Mouse (Mus musculus) G1E (cell line): ENCODE measurements around the gene Cenpp. TPM values are rescaled to one million over a fixed set of nuclear protein-coding genes. Genes with fewer than 3 reads are reported as not detected.

Experiments used
- ATAC-seq: 2 replicates; pipeline ENCODE4 v1.8.0; 2016; ENCODE audit warnings: mild to moderate bottlenecking; ENCODE audit not compliant: insufficient number of reproducible peaks, poor library complexity, low FRiP score, severe bottlenecking; ENCODE audit errors: extremely low read depth
- DNase-seq: peaks from one replicate; pipeline ENCODE4 v3.0.0; 2012; ENCODE audit warnings: low spot score
- H3K27me3 ChIP-seq: 2 replicates; pipeline ENCODE4 v1.6.1; 2012; ENCODE audit warnings: mild to moderate bottlenecking, low read length, inconsistent platforms; ENCODE audit not compliant: insufficient read depth
- H3K36me3 ChIP-seq: replicated peaks from 2 replicates; pipeline ENCODE3; 2012; ENCODE audit warnings: mild to moderate bottlenecking, inconsistent platforms
- H3K4me1 ChIP-seq: 2 replicates; pipeline ENCODE4 v1.6.1; 2012; ENCODE audit warnings: low read depth, low read length, inconsistent platforms, mixed read lengths; ENCODE audit not compliant: insufficient read depth
- H3K4me3 ChIP-seq: 2 replicates; pipeline ENCODE4 v1.5.1; 2012; ENCODE audit warnings: low read depth, mild to moderate bottlenecking, inconsistent platforms, low read length, moderate library complexity, mixed read lengths
- H3K9me3 ChIP-seq: replicated peaks from 2 replicates; pipeline ENCODE4 v1.6.1; 2012; ENCODE audit warnings: inconsistent platforms
- CTCF ChIP-seq: IDR thresholded peaks from 2 replicates; pipeline ENCODE4 v1.5.1; 2012; ENCODE audit warnings: low read depth, low read length, inconsistent platforms, mixed read lengths
- GATA1 ChIP-seq: IDR thresholded peaks from 2 replicates; pipeline ENCODE4 v1.6.1; 2012; ENCODE audit warnings: borderline replicate concordance, low read length, inconsistent platforms, mixed read lengths
- GATA2 ChIP-seq: IDR thresholded peaks from 2 replicates; pipeline ENCODE4 v1.6.1; 2012; ENCODE audit warnings: low read depth, low read length, inconsistent platforms, borderline replicate concordance
- POLR2AphosphoS5 ChIP-seq: IDR thresholded peaks from 2 replicates; pipeline ENCODE4 v1.6.1; 2012; ENCODE audit warnings: low read depth, low read length, inconsistent platforms; ENCODE audit not compliant: insufficient replicate concordance
- TAL1 ChIP-seq: conservative IDR thresholded peaks from 2 replicates; pipeline ENCODE4 v1.6.1; 2012; ENCODE audit warnings: low read depth, low read length, inconsistent platforms, mixed read lengths
- polyA plus RNA-seq: library from polyadenylated mRNA; stranded (reverse); fragments of >175 nt; gene quantifications from 2 replicates; pipeline ENCODE4 v1.2.3, GENCODE M21; 2012
- total RNA-seq, 2 experiments: library from RNA; stranded (forward) in 1 of 2; stranded (reverse) in 1 of 2; fragments of 200-1000 nt in 1 of 2; fragments of >200 nt in 1 of 2; fragmentation: Nextera tagmentation in 1 of 2; gene quantifications; 2 replicates each; pipeline ENCODE4 v1.2.3; 2014 to 2017

Gene Cenpp
- total and polyA plus RNA-seq, 3 experiments, result 7.7 to 48.5 (median 29.9) TPM

DNA sequence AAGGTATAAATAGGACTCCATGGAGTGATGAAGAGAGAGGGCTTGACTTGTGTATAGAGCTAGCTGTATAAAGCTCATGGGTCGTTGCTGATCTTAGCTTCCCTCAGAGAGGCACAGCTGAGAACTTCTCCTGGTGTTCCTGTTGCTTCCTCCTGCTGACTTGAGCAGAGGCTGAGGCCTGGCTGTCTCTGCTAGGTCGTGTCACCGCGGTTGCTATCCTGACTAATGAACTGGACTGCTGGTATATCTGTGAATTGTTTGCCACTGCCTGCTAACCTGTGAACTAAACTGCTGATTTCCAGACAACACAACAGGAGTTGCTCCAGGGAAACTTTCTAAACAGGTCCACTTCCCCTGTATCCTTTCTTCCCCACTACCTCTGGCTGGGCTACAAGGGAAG is 182.3 kb downstream of the Cenpp start:
- Histone ChIP-seq H3K27me3 (no peaks in the 10 kb centered on the region), H3K4me1 (peaks cover 3% of the 10 kb centered on the region; the same call in 1 of the 2 replicates), H3K9me3 (no peaks in the 10 kb centered on the region), H3K4me3 (no peak overlapping the region), H3K36me3 (peaks cover 66% of the 10 kb centered on the region)
- DNase-seq (no peak), ATAC-seq (no peak)
- no peak for TF ChIP-seq CTCF
- no peak for TF ChIP-seq POLR2AphosphoS5

DNA sequence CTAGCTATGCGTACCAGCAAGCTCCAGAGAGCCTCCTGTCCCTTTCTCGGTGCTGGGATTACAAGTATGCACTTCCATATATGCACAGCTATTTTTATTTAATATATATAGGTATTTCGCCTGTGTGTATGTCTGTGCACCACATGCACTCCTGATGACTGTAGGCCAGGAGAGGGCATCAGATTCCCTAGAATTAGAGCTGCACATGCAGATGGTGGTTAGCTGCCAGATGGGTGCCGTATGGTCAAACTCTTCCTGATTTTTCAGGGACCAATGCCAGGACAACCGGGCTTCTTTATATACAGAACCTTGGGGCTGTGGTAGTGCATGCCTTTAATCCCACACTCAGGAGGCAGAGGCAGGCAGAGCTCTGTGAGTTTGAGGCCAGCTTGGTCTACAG is 183.6 kb downstream of the Cenpp start:
- no peaks in the 10 kb centered on the region for H3K27me3 ChIP-seq
- DNase-seq, result no peak
- no peak for ATAC-seq
- no peaks in the 10 kb centered on the region for H3K9me3 ChIP-seq
- peaks cover 78% of the 10 kb centered on the region for H3K36me3 ChIP-seq
- H3K4me1 ChIP-seq, result peaks cover 3% of the 10 kb centered on the region; the same call in 1 of the 2 replicates
- no peak overlapping the region for H3K4me3 ChIP-seq
- TF ChIP-seq TAL1 (no peak), GATA2 (no peak), GATA1 (no peak)

DNA sequence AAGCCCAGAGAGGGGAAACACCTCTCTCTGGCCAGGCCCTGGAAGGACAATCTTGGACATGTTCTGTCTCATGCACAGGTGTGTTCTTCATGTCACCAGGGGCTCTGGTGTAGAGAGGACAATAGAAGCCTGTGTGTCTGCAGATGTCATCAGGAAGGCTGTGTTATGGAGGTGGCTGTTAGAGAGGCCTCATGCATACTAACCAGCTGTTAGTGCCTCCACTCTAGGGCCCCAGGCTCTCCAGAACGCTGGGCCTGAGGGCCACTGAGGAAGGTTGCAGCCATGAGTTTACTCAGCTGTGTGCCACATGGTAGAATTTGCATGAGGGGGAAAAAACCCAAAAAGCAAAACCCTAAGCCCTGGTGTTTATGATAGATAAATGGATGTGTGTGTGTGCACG is 185.0 kb downstream of the Cenpp start:
- ATAC-seq (no peak), DNase-seq (no peak)
- Histone ChIP-seq H3K9me3 (no peaks in the 10 kb centered on the region), H3K27me3 (no peaks in the 10 kb centered on the region), H3K36me3 (peaks cover 85% of the 10 kb centered on the region), H3K4me1 (peaks cover 3% of the 10 kb centered on the region; the same call in 1 of the 2 replicates), H3K4me3 (no peak overlapping the region)
- TF ChIP-seq GATA2 (no peak), POLR2AphosphoS5 (no peak), GATA1 (no peak), TAL1 (no peak), CTCF (no peak)

DNA sequence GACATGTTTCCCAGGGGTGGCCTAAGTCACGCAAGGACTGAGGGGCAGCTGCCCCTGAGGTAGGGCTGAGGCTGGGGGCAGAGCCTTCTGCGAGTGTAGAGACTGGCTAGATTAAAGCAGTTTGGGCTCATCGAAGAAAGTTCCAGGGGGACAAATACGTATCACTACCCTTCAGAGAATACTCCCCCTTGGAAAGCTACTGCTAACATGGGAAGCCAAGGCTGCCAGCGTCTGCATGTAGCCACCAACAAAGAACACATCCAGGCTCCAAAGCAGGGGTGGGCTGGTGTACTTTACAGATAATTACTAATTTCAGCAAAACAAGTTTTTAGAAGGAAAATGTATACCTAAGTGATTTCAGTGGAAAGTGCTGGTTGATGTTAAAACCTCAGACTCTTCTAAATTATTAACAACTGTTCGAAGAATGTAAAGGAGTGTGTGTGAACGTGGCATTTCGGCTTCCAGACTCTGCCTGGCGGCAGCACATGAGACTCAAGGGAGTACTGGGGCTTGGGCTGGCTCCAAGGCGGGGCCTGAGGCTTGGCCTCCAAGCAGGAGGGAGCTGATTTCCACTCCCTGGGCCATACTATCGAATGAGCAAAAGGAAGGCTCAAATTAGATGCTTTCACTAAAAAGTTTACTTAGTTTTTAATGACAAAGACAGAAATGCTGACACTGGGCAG is 186.1 kb downstream of the Cenpp start:
- ATAC-seq, result no peak
- peaks cover 87% of the 10 kb centered on the region for H3K36me3 ChIP-seq
- no peaks in the 10 kb centered on the region for H3K9me3 ChIP-seq
- H3K27me3 ChIP-seq, result no peaks in the 10 kb centered on the region
- peaks cover 3% of the 10 kb centered on the region; the same call in 1 of the 2 replicates for H3K4me1 ChIP-seq
- no peak for TF ChIP-seq POLR2AphosphoS5
- TF ChIP-seq TAL1, result no peak
- no peak for TF ChIP-seq GATA2
- no peak for TF ChIP-seq CTCF
- no peak for TF ChIP-seq GATA1
- H3K4me3 ChIP-seq, result no peak overlapping the region
- DNase-seq, result no peak

DNA sequence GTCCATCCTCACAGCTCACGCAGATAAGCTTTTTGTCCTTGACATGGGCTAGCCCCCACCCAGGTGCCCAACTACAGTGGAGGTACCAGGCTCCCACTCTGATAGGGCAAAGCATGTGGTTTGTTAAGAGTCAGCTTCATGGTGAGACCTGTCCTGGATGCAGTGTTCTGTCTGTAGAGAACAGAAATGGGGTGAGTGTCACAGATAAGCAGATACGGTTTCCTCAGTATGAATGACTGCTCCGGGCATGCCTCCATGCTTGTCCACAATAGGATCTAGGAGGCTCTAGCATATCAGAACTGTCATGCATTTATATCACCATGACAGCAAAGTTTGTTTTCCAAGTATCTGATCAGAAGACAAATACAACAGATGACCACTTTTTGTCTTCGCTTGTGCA is 186.7 kb downstream of the Cenpp start:
- Histone ChIP-seq H3K4me3 (no peak overlapping the region), H3K9me3 (no peaks in the 10 kb centered on the region), H3K36me3 (peaks cover 87% of the 10 kb centered on the region), H3K4me1 (peaks cover 3% of the 10 kb centered on the region; the same call in 1 of the 2 replicates), H3K27me3 (no peaks in the 10 kb centered on the region)
- TF ChIP-seq GATA1, result no peak
- no peak for TF ChIP-seq TAL1
- TF ChIP-seq CTCF, result no peak
- no peak for TF ChIP-seq GATA2
- TF ChIP-seq POLR2AphosphoS5, result no peak
- ATAC-seq, result no peak
- no peak for DNase-seq

DNA sequence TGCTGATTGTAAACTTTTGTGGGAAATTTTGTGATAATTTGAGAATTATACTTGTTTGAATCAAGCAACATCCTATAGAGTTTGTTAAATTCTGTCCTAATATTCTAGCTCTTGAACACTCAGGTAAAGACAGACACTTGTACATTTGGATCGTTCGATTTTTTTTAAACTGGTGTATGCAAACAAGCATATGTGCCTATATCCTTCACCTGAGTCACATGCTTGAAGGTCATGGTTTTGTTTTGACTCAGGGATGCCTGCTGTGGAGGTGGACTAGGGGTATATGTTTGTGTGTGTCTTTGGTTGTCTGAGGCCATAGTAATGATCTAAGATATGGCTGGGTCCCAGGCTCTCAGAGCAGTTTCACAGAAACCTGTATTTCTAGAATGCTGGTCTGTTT is 189.7 kb downstream of the Cenpp start:
- Histone ChIP-seq H3K27me3 (no peaks in the 10 kb centered on the region), H3K4me3 (no peak overlapping the region), H3K36me3 (peaks cover 93% of the 10 kb centered on the region), H3K9me3 (no peaks in the 10 kb centered on the region), H3K4me1 (no peaks in the 10 kb centered on the region)
- no peak for ATAC-seq
- TF ChIP-seq CTCF, result no peak
- no peak for TF ChIP-seq GATA1
- no peak for TF ChIP-seq POLR2AphosphoS5
- TF ChIP-seq TAL1, result no peak
- no peak for TF ChIP-seq GATA2
- no peak for DNase-seq
